Comparison of ENCODE assay signal across 8 mouse cellular contexts in the genomic region with DNA sequence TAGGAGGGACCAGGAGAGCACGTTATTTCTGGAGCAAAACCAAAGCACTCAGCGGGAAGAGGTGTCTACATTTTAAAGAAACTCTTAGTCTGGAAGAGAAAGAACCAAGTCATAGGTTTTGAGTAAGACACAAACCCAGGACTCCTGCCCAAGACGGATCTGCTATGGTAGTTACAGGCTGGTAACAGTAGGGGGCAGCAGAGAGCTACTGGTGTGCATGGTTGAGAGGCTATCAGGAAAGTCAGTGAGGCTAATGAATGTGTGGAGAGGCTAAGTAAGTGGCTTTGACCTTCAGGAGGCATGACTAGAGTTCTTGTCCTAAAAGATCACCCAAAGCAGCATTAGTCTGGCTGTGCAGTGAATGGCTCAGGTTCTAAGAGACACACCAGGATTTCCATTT. TPM values are rescaled to one million over a fixed set of nuclear protein-coding genes. Genes with fewer than 3 reads are reported as not detected.
DNase-seq lines count a peak whose midpoint lies in the region; TF ChIP-seq lines count a peak whose summit lies in the region.
"Had no signal": no experiment of that assay in that cellular context is flagged by ENCODE, and none has a peak within 500 bp of the region (broad histone marks: within the 10 kb centered on the region; RNA-seq: fewer than 3 reads in every experiment).

No protein-coding gene starts in this region.

- TF ChIP-seq EP300 in MEL (IDR thresholded peaks at IDR 0.05; ENCODE audit: low read depth in 1 of 2, low read length in 2 of 2) = no peak

- no peaks in the 10 kb centered on the region for H3K27me3 ChIP-seq in MEL (ENCODE audit: control insufficient read depth in 1 of 2, insufficient read depth in 2 of 2, low read length in 2 of 2)
- H3K27me3 ChIP-seq: lung, embryonic 15.5 days had no signal

- no peaks in the 10 kb centered on the region for H3K79me2 ChIP-seq in MEL (ENCODE audit: control insufficient read depth, insufficient read depth, low read length, poor library complexity)

- no peaks in the 10 kb centered on the region for H3K36me3 ChIP-seq in MEL (ENCODE audit: control insufficient read depth in 1 of 2, insufficient read depth in 2 of 2, low read length in 2 of 2)
- H3K36me3 ChIP-seq: lung, embryonic 15.5 days had no signal

- no peak overlapping the region for H3K27ac ChIP-seq in MEL (ENCODE audit: control insufficient read depth, low read depth, low read length)
- no peak overlapping the region for H3K27ac ChIP-seq in cortical plate, adult 2 months (ENCODE audit: insufficient read depth, low read length)
- H3K27ac ChIP-seq: lung, embryonic 15.5 days had no signal

- TF ChIP-seq CTCF in MEL (IDR thresholded peaks at IDR 0.05 in 2 of 3, conservative IDR thresholded peaks at IDR 0.05 in 1 of 3; ENCODE audit: control insufficient read depth in 1 of 3, insufficient read depth in 1 of 3, low read depth in 2 of 3, low read length in 3 of 3, poor library complexity in 1 of 3, severe bottlenecking in 1 of 3) = peak; percentile 61 to 91 (median 68)
- peak; percentile 98 for TF ChIP-seq CTCF in cortical plate, adult 2 months (IDR thresholded peaks at IDR 0.05; ENCODE audit: extremely low read depth, insufficient read depth, low read length)

- intact Hi-C loops in heart, postnatal 36 days (cut with DNase I) = loop anchor here (2.0 kb wide), 1 partner anchor 112 kb away; no protein-coding TSS in a partner anchor

- peak; percentile 34 for TF ChIP-seq RAD21 in MEL (IDR thresholded peaks at IDR 0.05; ENCODE audit: low read depth, low read length)

- no peak overlapping the region for H3K4me3 ChIP-seq in MEL (ENCODE audit: control insufficient read depth in 1 of 2, insufficient read depth in 1 of 2, low read depth in 2 of 2, low read length in 2 of 2)
- H3K4me3 ChIP-seq in cortical plate, adult 2 months (ENCODE audit: insufficient read depth, low read length) = no peak overlapping the region
- H3K4me3 ChIP-seq: lung, embryonic 15.5 days had no signal

- no peak overlapping the region for H3K9ac ChIP-seq in MEL (ENCODE audit: control insufficient read depth, low read depth, low read length, poor library complexity, severe bottlenecking)
- H3K9ac ChIP-seq: lung, embryonic 15.5 days had no signal

- H3K4me1 ChIP-seq in MEL (ENCODE audit: control insufficient read depth in 1 of 2, insufficient read depth in 2 of 2, low read length in 2 of 2) = no peaks in the 10 kb centered on the region
- no peaks in the 10 kb centered on the region; the same call in 1 of the 2 replicates for H3K4me1 ChIP-seq in cortical plate, adult 2 months (ENCODE audit: control insufficient read depth, insufficient read depth, low read length)
- H3K4me1 ChIP-seq: lung, embryonic 15.5 days had no signal

- TF ChIP-seq POLR2A in MEL (IDR thresholded peaks at IDR 0.05; ENCODE audit: control insufficient read depth in 1 of 2, insufficient read depth in 1 of 2, low read depth in 1 of 2, low read length in 2 of 2, poor library complexity in 1 of 2) = no peak
- TF ChIP-seq POLR2A in cortical plate, adult 2 months (IDR thresholded peaks at IDR 0.05; ENCODE audit: extremely low read depth, insufficient read depth, low read length) = no peak

- no peaks in the 10 kb centered on the region for H3K9me3 ChIP-seq in MEL (replicated peaks; ENCODE audit: insufficient read depth, low read length)
- H3K9me3 ChIP-seq: lung, embryonic 15.5 days had no signal

- DNase-seq in MEL (ENCODE audit: low read depth, low spot score) = peak; percentile 48
- DNase-seq in adrenal gland, adult 18-20 months (ENCODE audit: low spot score in 2 of 2) = peak; percentile 68 to 70
- DNase-seq in heart, postnatal 36 days = peak; percentile 23 to 54
- peak; percentile 35 for DNase-seq in layer of hippocampus, adult 9-11 months
- DNase-seq in lung, postnatal 25 days (ENCODE audit: low spot score) = peak; percentile 39
- peak; percentile 7 to 48 for DNase-seq in spleen, postnatal 10 days (ENCODE audit: low spot score in 2 of 2)

TF ChIP-seq in MEL, 35 proteins besides CTCF, POLR2A, EP300 and RAD21:
- no peak for TF ChIP-seq JUND (IDR thresholded peaks at IDR 0.05; ENCODE audit: low read depth, low read length)
- TF ChIP-seq USF2 (IDR thresholded peaks at IDR 0.05; ENCODE audit: borderline replicate concordance in 1 of 2, insufficient read depth in 1 of 2, low read depth in 1 of 2, low read length in 2 of 2) = no peak
- TF ChIP-seq SIN3A (IDR thresholded peaks at IDR 0.05; ENCODE audit: low read length) = no peak
- TF ChIP-seq ZMIZ1 (IDR thresholded peaks at IDR 0.05; ENCODE audit: low read depth, low read length) = no peak
- no peak for TF ChIP-seq MYC (IDR thresholded peaks at IDR 0.05; ENCODE audit: low read depth, low read length)
- TF ChIP-seq SMC3 (IDR thresholded peaks at IDR 0.05; ENCODE audit: low read depth, low read length) = peak; percentile 37
- no peak for TF ChIP-seq MYB (IDR thresholded peaks at IDR 0.05; ENCODE audit: low read depth, low read length)

RNA-seq across cellular contexts. Expression of gene Fam135a, which starts 37.0 kb away (rescaled TPM):
- total RNA-seq in MEL (2012; rRNA removed) = not detected in 2 replicates
- not detected for polyA plus RNA-seq in MEL (2012; ENCODE audit: insufficient read depth in 1 of 2, insufficient read length in 2 of 2, low read depth in 1 of 2, low replicate concordance in 2 of 2, missing spikeins in 1 of 2)
- total RNA-seq in adrenal gland, adult 18-20 months (2021) = 10 to 100 TPM; 11.6 to 12.9 TPM
- polyA plus RNA-seq in cortical plate, adult 2 months (2012; rRNA removed) = 28.5 and 28.6 TPM in 2 replicates
- 10 to 100 TPM; 19.6 to 23.7 TPM for total RNA-seq in heart, postnatal 36 days (2021)

RNA-seq across cellular contexts. Expression of gene Col9a1, which starts 40.3 kb away (rescaled TPM):
- not detected in 2 replicates for total RNA-seq in MEL (2012; rRNA removed)
- polyA plus RNA-seq in MEL (2012; ENCODE audit: insufficient read depth in 1 of 2, insufficient read length in 2 of 2, low read depth in 1 of 2, low replicate concordance in 2 of 2, missing spikeins in 1 of 2) = not detected
- total RNA-seq in adrenal gland, adult 18-20 months (2021) = not detected
- polyA plus RNA-seq in cortical plate, adult 2 months (2012; rRNA removed) = 0.56 and 0.62 TPM in 2 replicates
- under 1 TPM in 1 of 2 experiments, not detected in 1; 0.08 TPM for total RNA-seq in heart, postnatal 36 days (2021)

Comparison
In these comparisons a context has a peak if more than half of its experiments do, and no peak if none do; other contexts are left out.
1. RNA of gene Fam135a, which starts 37.0 kb away (total RNA-seq): 19.6 to 23.7 TPM in heart, postnatal 36 days and 11.6 to 12.9 TPM in adrenal gland, adult 18-20 months; not detected in MEL; every median in the first group is over 10 times any median in the second.
2. Peak in every context shown above with its lines, with median percentiles within 50 percentile points of each other: DNase-seq.